Mouse (Mus musculus) spleen, adult 2 months (tissue): ENCODE results near the gene Serpinb6c.

Source experiments
- CTCF ChIP-seq: fragments of 200-500 bp; IDR thresholded peaks from 2 replicates; pipeline ENCODE4 v1.5.1; 2011; ENCODE audit warnings: mild to moderate bottlenecking, inconsistent platforms; ENCODE audit not compliant: insufficient read depth, insufficient read length, insufficient replicate concordance; ENCODE audit errors: extremely low read depth
- POLR2A ChIP-seq: fragments of 200-500 bp; IDR thresholded peaks from 2 replicates; pipeline ENCODE4 v1.6.1; 2011; ENCODE audit warnings: low read depth, low read length, inconsistent platforms

DNA sequence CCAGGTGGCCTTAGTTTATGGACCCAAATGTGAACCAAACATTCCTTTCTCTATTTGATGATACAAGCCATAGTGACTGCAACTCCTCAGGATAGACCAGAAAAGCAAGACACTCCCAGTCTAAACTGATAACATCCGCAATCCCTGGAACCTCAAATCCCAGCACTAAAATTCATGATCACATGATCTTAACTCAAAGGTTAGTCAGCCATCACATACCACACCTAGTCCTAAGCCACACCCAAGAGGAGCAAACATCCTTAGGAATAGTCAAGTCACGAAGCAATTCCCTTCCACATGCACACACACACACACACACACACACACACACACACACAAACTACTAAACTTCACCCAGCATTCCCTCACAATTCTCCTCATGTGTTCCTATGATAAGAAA is 2.2 kb downstream of the Serpinb6c start:
- TF ChIP-seq CTCF (no peak), POLR2A (no peak)
